Mouse (Mus musculus) regulatory T cell (primary cell): ENCODE measurements around the gene Rhox11.
"Not testable (repeated sequence)": the region's sequence is repeated elsewhere in the genome, so short reads cannot be mapped to it uniquely, and the experiment has no call there.

Experiments used
- in situ Hi-C: fragments of 300-600 bp; cut with MboI, MseI; formaldehyde crosslinking; loops from one replicate; pipeline ENCODE4 v1.15.1; 2025; ENCODE audit warnings: high pct_unique_total_duplicates

Rhox11 gene

DNA sequence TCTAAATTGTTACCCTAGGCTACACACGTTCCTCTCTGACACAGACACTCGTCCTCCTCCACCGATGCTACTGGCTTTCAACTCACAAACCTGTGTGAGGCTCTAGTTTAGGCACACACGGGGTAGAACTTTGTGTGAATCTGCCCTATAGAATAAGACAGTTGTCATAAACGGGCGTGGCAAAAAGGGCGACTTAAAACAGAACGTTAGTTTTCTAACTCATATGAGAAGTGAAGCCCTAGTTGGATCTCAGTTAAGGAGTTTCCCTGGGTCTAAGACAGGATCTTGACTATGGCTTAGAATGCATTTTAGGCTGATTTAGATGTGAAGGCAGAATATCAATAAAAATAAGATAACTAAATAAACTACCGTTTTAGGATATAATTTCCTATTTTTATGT is at the start of gene Rhox11:
Gene Rhox11, minus strand, starts transcription at position 101 of the 400 bp plus-strand sequence.
- in situ Hi-C loops: no loop called here

DNA sequence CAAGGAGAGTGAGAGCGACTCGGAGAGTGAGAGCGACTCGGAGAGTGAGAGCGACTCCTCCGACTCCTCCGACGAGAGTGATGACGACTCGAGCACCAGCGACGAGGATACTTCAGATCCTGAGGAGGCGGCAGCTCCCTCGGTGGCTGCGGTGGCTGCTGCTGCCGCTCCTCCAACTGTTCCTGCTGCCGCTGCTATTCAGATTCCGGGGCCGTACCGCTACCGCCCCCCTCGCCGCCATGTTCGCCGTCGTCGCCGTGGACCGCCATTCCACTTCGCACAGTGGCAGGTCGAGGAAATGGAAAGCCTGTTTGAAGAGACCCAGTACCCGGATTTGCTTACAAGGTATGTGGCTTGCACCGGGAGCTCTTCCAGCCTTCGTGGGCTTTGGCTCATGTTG is 36.5 kb upstream of the Rhox11 start:
- in situ Hi-C loops: no loop called here

DNA sequence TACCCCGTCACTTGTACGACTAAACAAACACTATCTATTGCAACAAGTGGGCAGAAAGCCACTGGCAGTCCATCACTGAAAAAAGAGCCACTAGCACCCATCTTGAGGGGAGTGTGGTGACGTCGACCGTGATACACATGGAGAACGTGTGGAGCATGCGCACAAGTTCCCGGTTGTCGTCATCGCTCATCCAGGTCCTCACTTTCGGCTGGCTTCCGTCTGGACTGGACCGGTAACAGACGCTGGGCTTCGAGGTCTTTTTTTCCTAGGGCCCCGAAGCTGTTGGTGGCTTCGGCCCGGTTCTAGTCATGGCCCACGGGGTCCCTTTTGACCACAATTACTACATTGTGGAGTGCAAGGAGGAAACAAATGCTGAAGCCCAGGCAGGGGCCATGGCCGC is 36.0 kb upstream of the Rhox11 start, which contains the start of gene Rhox13:
Gene Rhox13, plus strand, starts transcription at position 238 of the 400 bp plus-strand sequence.
- in situ Hi-C loops: no loop called here

DNA sequence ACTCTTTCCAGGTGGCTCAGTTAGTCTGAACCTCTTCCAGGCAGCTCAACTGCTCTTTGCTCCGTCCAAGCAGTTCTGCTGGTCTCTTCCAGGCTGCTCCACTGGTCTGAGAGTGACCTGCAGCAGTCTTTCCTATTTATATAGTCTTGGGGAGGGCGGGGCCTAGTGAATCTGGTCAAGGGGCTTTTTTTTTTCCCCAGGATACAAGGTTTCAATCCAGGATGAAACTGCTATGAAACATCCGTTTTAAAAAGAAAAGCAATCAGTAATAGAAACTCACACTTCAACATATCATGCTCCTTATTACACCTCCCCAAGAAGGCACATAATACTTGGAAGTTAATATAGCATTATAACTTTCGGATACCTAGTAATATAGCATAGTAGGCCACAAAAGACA is 25.9 kb upstream of the Rhox11 start, which contains the start of gene Rhox12:
Gene Rhox12, minus strand, starts transcription at position 101 of the 400 bp plus-strand sequence.
- in situ Hi-C loops: no loop called here

GRCm38 (mm10) chrX:38084226-38084625 is 715 bp downstream of the Rhox11 start:
- in situ Hi-C loops: no loop called here

GRCm38 (mm10) chrX:38066175-38066574 is 18.8 kb downstream of the Rhox11 start, which contains the start of gene Rhox10:
Gene Rhox10 (plus strand): TSS chrX:38066475.
- in situ Hi-C loops: no loop called here

- in situ Hi-C loops: no loop called here
Observed at GRCm38 (mm10) chrX:38061544-38061943, 23.4 kb downstream of the Rhox11 start.

- in situ Hi-C loops: not testable (repeated sequence)
Observed at GRCm38 (mm10) chrX:38043014-38043413, 41.9 kb downstream of the Rhox11 start, which contains the start of gene Btg1-ps2. Gene Btg1-ps2 (minus strand): TSS chrX:38043114.

GRCm38 (mm10) chrX:38039666-38040065 is 45.3 kb downstream of the Rhox11 start:
- in situ Hi-C loops: no loop called here

GRCm38 (mm10) chrX:38033841-38034240 is 51.1 kb downstream of the Rhox11 start:
- in situ Hi-C loops: no loop called here
